Mouse (Mus musculus) skeletal muscle tissue, adult 2 months (tissue): ENCODE data around the gene Pld1.

Experiments
- DNase-seq: peaks from one replicate; pipeline ENCODE4 v3.0.0-alpha.2; 2012; ENCODE audit warnings: low read depth, low spot score

Gene Pld1

DNA sequence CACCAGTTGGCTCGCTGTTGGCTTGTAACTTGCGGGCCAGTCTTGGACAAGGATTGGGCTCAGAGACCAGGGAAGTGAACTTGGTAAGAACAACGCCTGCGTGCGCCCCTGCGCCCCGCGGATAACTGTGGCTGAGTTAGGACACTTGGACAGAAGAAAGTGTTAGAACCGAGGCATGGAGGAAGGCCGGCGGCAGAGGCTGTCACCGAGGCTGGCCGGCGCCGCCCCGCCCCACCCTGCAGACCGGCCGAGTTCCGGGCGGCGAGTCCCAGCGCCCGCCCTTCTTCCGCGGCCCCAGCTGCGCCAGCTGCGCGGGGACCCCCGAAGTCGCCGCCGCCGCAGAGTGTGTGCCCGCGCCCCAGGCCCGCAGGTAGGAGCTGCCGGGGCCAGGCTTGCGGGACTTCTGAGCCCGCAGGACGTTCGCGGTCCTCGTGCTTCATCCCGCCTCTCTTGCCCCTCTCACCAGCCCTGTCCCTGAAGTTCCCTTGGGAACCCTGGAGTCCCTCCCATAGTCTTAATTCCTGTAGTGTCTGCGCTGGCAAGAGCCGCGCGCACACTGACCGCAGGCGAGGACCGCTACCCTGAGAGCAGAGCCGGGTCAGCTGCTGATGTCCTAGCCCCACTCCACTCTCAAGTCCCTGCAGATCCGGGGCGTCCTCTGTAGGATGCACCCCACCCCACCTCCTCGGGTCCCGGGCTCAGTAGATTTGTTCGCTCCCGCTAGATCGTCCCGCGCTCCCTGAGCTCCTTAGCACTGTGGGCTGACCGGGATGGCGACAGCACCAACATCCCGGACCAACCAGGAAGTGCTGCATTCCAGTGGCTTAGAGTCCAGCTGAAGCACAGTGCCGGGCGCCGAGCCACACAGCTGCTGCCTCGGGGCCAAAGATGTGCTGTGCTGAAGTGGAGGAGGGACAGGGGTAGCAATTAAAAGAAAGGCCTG is at the start of gene Pld1:
TSS of gene Pld1 (plus strand) at position 315 of the 943 bp plus-strand sequence.
- DNase-seq: peak; percentile 88

DNA sequence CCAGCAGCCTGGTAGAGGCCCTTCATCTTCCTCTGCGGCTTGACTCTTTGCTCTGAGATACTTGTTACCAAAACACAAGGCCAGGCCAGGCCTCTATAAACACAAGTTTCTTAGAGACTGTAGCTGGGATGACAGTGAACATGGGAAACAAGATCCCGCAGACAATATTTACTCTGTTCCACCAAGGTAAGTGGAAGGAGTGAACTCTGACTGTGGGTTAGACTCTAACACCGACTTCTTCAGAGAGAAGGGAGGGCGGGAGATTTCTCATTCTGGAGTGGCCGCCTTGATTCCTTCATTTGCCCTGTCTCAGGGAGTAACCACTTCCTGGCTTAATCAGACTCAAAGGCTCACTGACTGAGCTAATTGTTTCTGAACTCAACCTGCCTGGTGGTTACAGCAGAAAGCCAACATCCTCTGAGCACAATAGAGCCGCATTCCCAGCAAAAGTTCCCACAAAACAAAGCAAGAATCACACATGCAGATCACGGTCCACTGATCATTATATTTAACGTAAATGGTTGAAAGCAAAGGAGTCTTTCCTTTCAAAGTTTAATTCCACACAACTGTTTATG is 42.1 kb upstream of the Pld1 start, which contains the start of gene Tmem212:
TSS of gene Tmem212 (minus strand) at position 51 of the 575 bp plus-strand sequence.
- no peak for DNase-seq

DNA sequence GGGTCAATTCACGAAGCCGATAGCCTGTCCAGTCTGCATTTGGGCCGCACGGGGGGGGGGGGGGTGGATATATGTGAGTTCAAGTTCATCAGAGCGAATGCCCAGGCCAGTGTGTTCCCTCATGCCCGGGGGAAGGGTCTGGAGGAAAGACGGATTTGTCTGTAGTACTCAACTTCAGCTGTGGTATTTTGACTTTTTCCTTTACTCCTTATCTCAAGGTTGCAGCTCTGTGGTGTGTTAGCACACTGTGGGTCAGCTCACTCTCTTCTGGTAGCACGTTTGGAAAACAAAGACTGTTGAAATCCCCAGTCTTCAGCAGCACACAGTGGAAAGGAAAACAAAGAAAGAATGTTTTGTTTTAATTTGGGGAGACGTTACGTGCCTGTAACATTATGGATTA is 40.3 kb upstream of the Pld1 start:
- DNase-seq: no peak

DNA sequence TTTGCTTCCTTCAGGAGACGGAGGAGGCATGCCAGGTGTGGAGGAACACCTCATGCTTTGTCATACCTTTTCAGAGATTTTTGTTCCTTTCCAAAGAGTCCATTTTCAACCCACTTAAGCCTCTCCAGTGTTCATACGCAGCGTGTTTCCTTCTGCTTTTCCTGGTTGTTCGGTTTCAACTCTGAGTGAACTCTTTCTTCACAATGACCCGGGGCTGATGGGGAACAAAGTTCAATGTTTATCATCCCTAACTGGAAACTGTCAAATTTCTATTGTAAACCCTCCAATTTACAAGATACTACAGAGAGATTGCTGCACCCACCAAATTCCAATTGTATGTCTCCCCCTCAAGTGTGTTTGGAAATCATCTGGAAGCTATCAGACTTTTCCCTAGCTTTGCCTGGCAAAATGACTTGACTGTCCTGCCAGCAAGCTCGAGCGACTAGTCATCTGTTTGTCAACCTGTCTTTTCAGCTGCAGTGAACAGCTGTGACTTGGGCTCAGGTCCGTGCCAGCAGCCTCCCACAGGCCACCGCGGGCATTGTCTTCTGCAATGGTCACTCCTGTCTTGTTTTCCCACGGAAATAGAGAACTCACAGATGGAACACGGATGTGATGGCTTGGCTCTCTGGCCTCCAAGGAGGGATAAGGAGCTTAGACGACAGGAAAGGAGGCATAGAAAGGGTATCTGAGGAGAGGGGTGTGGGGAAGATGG is 39.3 kb upstream of the Pld1 start:
- peak; percentile 66 for DNase-seq

DNA sequence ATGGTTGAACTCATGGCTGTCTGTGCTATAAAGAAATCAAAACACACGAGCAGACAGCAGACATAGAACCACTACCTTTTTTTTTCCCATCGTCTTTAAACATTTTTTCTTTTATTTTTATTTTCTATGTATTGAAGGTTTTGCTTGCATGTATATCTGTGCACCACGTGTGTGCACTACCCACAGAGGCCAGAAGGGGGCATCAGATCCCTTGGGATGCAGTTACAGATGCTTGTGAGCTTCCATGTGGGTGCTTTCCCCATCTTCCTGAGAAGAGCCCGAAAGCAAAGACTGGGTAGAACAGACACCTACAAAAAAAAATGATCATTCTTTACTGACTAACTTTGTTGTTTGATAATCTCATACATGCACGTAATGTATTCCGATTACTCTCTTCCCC is 36.6 kb upstream of the Pld1 start:
- DNase-seq: no peak

DNA sequence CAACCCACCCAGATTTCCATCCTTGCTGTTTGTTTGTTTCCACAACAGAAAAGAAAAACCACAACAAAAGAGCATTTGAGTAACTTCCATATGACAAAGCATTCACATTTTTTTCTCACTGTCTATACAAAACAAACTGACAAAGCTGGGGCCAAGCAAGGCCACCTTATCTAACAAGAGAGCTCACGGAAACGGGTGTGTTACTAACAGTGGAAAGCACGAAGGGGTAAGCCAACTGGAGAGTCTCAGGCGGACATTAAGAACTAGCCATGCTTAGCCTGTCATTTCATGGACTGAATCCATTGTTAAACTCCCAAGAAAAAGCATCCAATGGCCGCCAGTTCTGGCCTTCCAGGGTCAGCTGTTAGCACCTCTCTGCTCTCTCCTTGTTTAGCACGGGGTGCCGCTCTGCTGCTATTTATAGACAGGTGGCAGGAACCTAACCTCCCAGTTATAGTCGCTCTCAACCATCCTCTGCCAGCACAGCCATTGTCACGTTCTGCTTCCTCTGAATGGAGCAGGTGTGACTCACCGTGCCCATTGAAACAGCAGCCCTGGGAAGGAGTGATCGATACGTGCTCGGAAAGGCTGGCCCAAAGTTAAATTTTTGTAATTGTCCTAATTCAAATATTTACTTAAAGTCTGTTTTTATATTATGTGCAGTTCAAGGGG is 33.7 kb upstream of the Pld1 start:
- peak; percentile 34 for DNase-seq

DNA sequence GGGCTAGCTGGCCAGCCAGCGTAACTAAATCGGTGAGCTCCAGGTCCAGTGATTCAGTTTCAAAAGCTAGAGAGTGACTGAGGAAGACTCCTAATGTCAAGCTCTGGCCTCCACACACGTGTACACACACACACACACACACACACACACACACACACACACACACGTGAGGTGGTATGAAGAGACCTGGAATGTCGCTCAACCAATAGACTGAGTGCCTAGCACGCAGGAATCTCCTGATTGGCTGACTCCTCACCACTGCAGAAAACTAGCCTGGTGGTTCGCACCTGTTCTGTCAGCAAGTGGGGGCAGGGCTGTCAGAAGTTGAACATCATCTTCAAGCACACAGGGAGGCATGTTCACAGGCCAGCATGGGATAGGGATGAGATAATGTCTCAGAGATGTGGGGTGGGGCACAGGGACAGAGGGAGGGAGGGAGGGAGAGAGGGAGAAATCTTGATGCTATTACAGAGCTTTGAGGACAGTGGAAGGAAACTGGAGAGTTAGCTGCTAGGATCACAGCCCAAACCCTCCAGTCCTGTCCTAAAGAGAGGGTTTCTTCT is 31.8 kb upstream of the Pld1 start:
- peak; percentile 24 for DNase-seq

DNA sequence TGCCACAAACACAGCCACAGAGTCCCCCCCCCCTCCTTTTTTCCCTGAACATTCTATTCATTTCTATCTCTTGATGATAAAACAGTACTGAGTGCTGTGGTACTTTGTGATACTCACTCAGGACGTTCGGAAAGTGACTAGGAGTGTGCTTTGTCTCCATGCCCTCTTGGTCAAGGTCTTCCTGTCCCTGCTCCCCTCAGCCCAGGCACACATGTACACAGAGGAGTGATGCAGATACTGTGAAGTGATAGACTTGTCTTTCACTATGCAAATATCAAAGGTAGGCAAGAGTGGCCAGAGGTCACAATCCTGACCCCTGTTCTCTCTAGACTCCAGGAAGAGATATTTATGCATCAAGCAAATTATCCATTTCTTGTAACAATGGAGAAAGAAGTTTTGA is 31.2 kb upstream of the Pld1 start:
- DNase-seq: no peak

DNA sequence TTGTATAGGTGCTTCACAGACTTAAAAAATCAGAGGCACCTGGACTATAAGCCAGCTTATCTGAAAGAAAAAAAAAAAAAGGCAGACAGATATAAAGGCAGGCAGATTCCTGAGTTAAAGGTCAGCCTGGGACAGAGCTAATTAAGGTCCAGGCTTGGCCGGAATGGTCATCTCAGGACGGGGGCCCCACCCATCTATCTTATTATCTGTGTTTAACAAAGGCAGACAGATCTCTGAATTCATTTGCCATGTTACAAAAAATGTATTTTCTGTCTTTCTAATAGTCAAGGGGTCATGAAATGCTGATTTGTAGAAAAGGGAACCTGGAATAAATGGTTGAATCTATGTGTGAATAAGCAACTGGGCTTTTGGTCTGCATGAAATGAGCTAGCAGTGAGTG is 30.2 kb upstream of the Pld1 start:
- DNase-seq: no peak

DNA sequence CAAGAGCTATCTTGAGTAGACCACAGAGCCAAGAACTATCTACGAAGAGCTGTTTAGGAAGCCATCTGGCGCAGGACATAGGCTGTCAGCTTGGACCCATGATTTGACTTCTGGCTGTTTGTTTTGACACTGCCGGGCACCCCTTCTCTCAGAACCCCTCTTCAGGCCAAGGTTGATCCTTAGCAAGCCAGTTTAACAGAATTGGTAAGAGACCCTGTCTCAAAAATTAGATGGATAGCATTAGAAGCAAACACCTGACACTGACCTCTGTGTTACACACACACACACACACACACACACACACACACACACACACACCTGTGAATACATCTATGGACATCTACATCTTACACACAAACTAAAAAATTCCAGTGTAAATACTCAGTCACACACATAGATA is 29.5 kb upstream of the Pld1 start:
- DNase-seq: no peak

DNA sequence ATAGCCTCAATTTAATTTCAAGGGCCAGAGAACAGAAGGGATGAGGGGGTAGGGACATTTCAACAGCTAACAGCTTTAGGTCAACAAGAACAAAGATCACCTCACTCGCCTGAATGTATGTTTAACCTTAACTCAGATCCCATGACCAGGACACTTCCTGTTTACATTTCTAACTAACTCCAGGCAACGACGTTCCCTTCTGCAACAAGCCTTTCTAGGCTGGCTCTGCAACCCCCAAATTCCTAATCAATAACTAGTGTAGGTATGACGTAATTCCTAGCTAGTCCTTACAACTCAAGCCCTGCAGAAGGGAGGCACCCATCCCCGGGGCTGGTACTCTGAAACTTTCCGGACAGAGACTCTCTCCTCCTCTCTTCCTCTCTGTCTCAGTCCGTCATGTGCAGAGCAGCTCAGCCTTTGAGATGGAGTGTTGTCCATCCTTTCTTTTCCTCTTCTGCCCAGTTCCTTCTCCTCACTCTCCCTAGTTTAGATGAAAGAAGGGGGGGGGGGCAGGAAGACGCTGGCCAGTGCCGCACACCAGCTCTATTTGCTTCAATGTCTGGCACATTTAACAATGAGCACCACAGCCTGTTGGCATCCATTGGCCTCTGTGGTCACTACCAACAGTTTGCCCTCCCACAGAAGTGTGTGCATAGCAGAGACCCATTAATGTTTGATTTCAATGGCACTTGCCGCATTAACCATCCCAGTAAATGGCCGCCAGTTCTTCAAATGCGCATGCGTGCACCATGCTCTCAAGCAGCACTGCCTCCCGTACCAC is 19.6 kb upstream of the Pld1 start:
- DNase-seq: no peak

DNA sequence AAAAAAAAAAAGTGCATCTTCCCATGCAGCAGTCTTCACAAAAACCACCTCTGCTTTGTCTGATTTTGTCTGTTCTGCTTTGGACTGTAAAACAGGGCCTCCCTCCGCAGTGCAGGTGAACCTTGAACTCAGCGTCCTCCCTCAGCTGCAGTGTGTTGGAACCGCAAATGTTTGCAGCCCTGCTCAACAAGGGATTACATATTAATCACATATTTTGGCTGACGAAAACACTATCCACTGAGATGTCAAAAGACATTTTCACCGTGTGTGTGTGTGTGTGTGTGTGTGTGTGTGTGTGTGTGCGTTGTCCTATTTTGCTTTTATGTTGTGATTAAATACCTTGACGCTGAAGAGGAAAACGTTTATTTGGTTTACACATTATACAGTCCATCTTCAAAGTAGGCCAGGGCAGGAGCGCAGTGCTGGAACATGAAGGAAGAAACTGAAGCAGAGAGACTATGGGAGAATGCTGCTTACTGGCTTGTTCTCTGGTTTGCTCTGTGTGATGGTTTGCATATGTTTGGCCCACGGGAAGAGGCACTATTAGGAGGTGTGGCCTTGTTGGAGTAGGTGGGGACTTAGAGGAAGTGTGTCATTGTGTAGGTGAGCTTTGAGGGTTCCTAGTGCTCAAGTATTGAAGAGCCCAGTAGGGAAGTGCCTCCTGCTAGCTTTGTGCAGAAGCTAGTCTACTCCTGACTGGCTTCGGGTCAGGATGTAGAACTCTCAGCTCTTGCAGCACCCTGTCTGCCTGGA is 17.1 kb upstream of the Pld1 start:
- no peak for DNase-seq

DNA sequence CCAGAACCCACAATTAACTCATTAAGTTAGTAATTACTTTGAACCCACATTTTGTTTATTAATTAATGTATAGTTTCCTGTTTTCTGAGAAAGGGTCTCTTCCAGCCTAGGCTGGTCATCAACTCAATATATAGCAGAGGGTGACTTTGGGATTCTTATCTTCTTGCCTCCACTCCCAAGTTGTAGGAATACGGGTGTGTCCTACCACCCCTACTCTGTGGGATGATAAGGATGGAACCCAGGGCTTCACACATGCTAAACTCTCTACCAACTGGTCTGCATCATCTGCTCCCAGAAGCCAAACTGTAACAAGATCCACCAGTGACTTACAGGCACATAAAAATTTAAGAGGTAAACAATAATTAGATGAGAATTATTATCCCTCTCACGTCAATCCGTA is 14.5 kb upstream of the Pld1 start:
- DNase-seq: no peak

DNA sequence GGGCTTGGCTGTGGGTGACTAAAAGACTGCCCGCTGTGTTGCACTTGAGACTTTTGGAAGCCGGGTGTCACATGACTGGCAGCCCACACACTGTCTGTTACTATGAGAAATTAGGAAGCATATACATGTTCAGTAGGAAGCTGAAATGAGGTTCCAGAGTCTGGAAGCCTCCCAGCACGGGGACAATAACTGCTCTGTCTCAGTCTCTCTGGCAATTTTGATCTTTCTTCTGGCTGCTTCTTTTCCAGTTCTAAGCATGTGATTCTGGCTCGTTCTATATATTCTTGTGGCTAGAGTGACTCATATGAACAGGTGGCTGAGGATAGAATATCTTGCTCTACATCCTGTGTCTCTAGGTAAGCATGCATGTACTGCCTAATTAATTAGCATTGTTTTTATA is 9.3 kb upstream of the Pld1 start:
- DNase-seq: no peak

DNA sequence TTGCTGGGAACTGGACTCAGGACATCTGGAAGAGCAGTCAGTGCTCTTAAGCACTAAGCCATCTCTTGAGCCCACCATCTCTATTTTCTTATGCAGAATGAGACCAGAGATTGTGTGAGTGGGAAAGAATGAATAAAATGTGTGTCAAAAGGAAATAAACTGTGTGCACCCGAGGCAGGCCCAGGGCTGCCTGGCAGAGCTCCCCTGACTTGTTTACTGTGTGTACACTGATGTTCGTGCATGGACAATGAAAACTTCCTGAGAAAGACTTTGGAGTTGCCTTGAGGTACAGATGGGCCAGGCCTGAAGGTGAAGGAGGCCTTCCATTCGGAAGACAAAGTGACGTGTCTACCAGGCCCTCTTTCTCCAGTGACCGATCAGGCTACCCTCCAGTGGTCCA is 6.1 kb upstream of the Pld1 start:
- no peak for DNase-seq

DNA sequence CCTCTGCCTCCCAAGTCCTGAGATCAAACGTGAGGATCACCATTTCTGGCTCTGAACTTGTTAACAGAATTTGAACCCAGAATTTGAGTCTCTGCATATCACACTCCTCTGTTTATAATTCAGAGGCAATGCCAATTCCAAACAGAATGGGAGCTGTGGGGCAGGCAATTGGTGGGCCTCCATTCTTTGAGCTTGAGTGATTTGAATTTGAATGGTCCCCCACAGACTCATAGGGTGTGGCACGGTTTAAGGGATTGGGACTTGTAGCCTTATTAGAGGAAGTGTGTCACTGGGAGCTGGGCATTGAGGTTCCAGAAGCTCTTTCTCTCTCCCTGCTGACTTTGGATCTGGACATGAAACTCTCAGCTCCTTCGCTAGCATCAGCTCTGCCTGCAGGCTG is 2.9 kb upstream of the Pld1 start:
- DNase-seq: no peak

DNA sequence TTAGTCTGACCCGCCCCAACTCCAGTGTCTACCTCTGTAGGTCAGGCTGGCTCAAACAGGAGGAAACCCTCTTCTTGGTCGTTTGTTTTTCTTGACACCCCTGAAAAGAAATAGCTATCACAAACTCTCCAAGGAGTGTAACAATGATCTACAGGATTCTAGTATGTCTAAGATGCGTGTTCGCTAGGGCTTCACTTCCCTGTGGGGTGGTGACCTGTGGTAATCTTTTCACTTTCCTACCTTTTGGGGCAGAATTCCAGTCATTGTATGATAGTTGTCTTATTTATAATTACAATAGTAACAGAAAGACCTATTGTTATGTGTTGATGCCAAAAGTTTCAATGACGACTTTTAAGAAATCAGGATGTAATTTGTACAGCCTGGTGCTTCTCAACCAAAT is 1.8 kb upstream of the Pld1 start:
- no peak for DNase-seq

DNA sequence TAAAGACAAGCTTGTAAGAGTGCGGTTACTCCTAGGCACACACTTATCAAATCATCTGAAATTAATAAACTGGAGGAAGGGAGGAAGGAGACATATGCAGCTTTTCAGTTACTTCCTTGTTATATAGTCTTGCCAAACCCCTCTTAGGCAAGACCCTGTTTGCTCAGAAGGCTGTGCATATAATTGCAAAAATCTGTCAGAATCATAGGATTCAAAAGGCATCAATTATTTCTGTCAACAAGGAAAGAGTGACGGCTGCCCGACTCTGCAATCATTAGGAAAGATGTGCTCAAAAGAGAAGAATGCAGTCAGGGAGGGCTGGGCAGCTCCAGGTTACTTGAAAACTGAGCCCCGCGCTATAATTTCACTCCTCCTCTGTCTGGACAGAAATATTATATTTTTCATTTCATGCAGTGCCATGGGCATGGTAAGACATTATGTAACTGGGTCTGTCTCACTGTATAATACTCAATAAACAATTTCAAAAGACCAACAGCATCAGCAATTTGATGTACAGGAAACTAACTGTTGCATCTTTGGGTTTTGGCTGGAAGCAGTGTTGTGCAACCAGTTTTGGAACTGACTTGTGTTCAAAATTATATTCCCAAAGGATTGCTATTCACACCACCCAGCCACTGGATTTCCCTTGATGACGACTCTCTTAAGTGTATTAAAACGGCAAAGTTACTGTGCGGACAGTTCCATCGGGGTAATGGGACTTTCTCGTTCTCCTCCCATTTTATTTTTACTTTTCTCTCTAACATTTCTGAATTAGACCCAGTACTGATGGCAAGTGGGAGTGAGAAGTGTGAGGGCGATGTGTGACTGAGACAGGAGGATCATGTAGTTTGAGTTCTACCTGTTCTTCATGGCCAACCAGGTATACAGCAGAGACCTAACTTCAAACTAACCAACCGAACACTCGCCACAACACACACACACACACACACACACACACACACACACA is 1.1 kb upstream of the Pld1 start:
- peak; percentile 39 for DNase-seq

DNA sequence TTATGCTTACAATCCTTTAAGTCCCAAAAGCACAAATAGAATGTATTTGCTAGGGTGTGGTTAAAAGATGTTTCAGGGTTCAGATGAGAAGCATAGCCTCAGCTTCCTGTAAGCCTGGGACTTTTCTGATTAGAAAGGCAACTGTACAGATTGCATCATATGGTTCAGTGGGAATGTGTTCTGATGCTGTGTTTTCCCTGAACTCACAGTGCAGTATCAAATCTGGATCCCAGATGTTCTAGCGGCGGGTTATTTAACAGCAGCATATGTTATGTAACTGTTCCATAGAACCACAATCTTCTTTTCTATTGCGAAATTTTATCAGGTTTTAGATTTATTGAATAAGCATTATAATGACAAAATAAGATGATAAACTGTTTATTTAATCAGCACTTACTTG is 3.1 kb downstream of the Pld1 start:
- DNase-seq: no peak
